Mouse (Mus musculus): Measurements from ENCODE around the gene Lyzl6.

The Lyzl6 gene

GRCm38 (mm10) chr11:103645731-103646130 lies 7.0 kb upstream of the Lyzl6 start:
- no peak for DNase-seq (ENCODE audit: low spot score)

DNA sequence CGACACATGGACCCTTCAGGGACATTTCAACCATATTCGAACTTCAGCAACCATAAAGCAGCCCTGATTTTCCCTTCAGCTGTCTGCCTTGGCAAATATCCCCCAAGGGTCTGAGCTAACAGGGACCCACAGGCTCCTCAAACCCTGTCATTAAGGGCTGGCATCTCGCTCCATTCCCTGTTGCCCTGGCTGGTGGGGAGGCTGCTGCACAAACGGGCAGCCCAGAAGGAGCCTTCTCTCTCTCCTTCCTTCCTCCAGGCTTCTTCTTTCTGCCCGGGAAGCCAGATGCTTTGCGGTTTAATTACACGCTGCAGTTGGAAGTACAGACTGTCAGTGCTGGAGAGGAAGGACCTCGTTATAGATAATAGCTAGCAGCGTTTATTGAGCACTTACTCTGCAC lies 4.5 kb upstream of the Lyzl6 start:
- DNase-seq (ENCODE audit: low spot score), result no peak

DNA sequence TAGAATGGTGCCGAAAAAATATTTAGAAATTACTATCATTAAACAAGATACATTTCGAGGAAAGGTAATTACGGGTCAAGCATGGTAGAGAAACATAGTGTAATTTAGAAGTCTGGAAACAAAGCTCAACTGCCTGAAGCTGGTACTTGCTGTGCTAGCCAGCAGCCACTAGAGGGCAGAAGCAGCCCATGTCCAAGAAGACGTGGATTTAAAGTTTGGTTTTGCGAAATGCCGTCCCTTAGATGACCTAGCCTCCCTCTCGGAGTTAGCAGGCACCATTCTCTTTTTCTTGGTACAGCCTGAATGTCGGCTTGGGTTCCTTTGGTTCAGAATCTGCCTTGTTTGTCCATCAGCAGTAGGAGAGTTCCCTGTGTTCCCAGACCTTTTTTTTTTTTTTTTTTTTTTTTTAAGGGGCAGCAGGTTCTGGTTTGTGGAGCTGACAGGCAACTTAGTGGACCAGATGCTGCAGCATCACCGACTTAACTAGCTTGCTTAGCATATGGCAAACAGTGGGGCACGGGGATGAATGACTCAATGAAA lies 787 bp upstream of the Lyzl6 start:
- DNase-seq (ENCODE audit: low spot score), result peak; percentile 87

DNA sequence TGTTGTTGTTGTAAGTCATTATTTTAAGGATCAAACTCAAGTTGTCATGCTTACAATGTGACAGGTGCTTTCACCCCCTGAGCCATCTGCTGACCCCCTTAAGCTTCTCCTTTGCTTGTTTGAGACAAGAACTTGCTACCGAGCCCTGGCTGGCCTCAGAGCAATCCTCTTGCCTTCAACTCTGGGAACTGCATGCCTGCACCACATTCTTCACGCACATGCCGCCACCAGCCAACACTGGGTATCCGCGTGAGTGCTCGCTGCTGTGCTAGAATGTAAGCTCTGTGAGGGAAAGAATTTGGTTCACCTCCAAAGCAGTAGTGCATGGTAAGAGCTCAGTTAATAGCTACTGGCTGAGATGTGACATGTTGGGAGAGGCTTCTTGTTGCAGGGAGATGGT lies 2.4 kb downstream of the Lyzl6 start:
- no peak for DNase-seq (ENCODE audit: low spot score)

GRCm38 (mm10) chr11:103635481-103635880 lies 3.2 kb downstream of the Lyzl6 start:
- DNase-seq (ENCODE audit: low spot score), result no peak

- DNase-seq (ENCODE audit: low spot score), result no peak
These were observed 3.9 kb downstream of the Lyzl6 start for GRCm38 (mm10) chr11:103634806-103635205.

DNA sequence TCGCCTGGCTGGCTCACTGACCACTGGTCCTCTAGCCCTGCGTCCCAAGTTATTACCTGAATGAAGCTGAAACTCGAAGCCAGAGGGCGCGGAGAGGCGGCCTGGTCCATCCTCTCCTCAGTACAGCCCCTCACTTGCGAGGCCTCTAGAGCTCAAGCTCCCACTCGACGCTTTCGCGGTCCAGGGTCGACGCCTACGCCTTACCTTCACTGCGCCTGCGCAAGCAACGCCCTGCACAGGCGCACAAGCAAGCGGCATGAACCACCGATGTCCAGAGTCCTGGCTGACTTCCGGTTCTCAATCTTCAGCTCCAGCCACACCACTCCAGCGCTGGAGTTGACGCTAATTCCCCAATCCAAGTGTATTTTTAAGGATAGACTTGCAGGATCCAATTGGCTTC lies 11.2 kb downstream of the Lyzl6 start:
- DNase-seq (ENCODE audit: low spot score), result no peak

- DNase-seq (ENCODE audit: low spot score), result no peak
These were observed 17.6 kb downstream of the Lyzl6 start, which contains the start of gene Gm884 for GRCm38 (mm10) chr11:103621040-103621439. Gm884 (minus strand) TSS chr11:103621140.

- DNase-seq (ENCODE audit: low spot score), result no peak
These were observed 27.9 kb downstream of the Lyzl6 start for GRCm38 (mm10) chr11:103610772-103611171.

DNA sequence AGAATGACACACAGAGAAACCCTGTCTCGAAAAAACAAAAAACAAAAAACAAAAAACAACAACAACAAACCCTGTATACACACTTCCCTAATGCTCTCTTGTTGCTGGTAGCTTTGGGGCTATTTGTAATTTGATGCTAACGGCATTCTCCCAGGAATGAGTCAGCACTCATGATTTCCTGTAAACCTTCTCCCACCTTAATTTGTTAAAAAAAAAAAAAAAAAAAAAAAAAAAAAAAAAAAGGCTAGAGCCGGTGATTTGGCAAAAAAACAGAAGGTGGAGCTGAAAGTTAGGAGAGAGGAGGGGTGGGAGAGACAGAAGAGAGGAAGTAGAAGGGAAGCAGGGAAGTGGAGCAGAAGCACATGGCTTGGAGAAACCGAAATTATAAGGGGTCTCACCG lies 32.1 kb downstream of the Lyzl6 start:
- no peak for DNase-seq (ENCODE audit: low spot score)

Measured in retina, embryonic 14.5 days (tissue).